In the genomic region with DNA sequence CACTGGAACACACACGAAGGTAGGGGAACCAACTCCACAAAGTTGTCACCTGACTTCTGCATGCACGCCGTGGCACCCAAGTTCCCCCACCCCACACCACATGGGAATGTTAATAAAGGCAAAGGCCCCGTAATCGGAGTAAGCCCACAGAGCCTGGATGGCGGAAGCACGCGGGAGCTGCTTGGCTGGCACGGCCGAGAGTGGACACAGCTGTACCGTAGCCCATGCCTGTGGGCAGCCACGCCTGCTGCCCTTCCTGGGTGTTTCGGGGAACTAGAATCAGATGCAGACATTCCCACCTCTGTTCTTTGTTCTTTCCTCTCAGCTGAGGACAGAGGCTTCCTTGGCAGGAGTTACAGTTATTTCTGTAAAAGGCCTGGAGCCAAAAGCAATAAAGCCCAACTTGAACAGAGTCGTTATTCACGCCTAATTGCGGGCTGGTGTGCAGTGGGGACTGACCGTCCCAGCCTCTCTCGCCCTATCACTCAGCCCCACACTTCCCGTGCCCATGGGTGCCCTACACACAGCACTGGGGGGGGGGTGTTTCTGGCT, we compare ENCODE assay signal across 9 mouse cellular contexts. TPM values are rescaled to one million over a fixed set of nuclear protein-coding genes. Genes with fewer than 3 reads are reported as not detected.
A peak's percentile ranks its signal among the peaks of the same experiment; 100 is the strongest.
DNase-seq lines count a peak whose midpoint lies in the region; ATAC-seq and TF ChIP-seq lines count a peak whose summit lies in the region.
"Had no signal": no experiment of that assay in that cellular context is flagged by ENCODE, and none has a peak within 500 bp of the region (broad histone marks: within the 10 kb centered on the region; RNA-seq: fewer than 3 reads in every experiment).

No protein-coding gene starts in this region.

- peak; percentile 40 for DNase-seq in liver, adult 2 months (ENCODE audit: extremely low read depth, low read depth, low spot score)
- peak; percentile 31 for DNase-seq in embryonic facial prominence, embryonic 10.5 days (ENCODE audit: low spot score)
- peak; percentile 59 to 66 for DNase-seq in heart, postnatal 10 days
- peak; percentile 77 for DNase-seq in layer of hippocampus, adult 9-11 months
- DNase-seq in urinary bladder, adult 2 months (ENCODE audit: low spot score), result no peak
- DNase-seq in liver, postnatal 0 days, result no peak

- no peak overlapping the region for H3K27ac ChIP-seq in liver, adult 2 months (replicated peaks; ENCODE audit: insufficient read depth, low read depth, low read length)
- H3K27ac ChIP-seq in liver, embryonic 12.5 days, result no peak overlapping the region
- peak overlapping the region; percentile 31 for H3K27ac ChIP-seq in embryonic facial prominence, embryonic 10.5 days (replicated peaks)
- H3K27ac ChIP-seq in neural tube, embryonic 15.5 days (replicated peaks), result peak overlapping the region; percentile 83
- no peak overlapping the region for H3K27ac ChIP-seq in liver, postnatal 0 days (ENCODE audit: low read depth)
- H3K27ac ChIP-seq: liver, embryonic 14.5 days had no signal

- no peaks in the 10 kb centered on the region for H3K9me3 ChIP-seq in liver, embryonic 12.5 days (replicated peaks)
- no peaks in the 10 kb centered on the region for H3K9me3 ChIP-seq in embryonic facial prominence, embryonic 10.5 days
- H3K9me3 ChIP-seq in neural tube, embryonic 15.5 days (replicated peaks), result no peaks in the 10 kb centered on the region
- H3K9me3 ChIP-seq in liver, postnatal 0 days (ENCODE audit: low read length), result no peaks in the 10 kb centered on the region

- no peaks in the 10 kb centered on the region for H3K4me1 ChIP-seq in liver, adult 2 months (ENCODE audit: control insufficient read depth, insufficient read depth, low read length)
- no peaks in the 10 kb centered on the region for H3K4me1 ChIP-seq in liver, embryonic 12.5 days
- peaks cover 74% of the 10 kb centered on the region for H3K4me1 ChIP-seq in embryonic facial prominence, embryonic 10.5 days
- H3K4me1 ChIP-seq in neural tube, embryonic 15.5 days, result peaks cover 53% of the 10 kb centered on the region
- no peaks in the 10 kb centered on the region for H3K4me1 ChIP-seq in liver, postnatal 0 days (ENCODE audit: insufficient read depth)

- TF ChIP-seq EP300 in liver, postnatal 0 days (IDR thresholded peaks at IDR 0.05; ENCODE audit: low read depth), result no peak

- no peak for ATAC-seq in liver, embryonic 12.5 days
- ATAC-seq in neural tube, embryonic 15.5 days (ENCODE audit: low FRiP score), result peak; percentile 83
- ATAC-seq in liver, postnatal 0 days, result no peak

- no peak for TF ChIP-seq POLR2A in liver, adult 2 months (IDR thresholded peaks at IDR 0.05; ENCODE audit: extremely low read depth, insufficient read depth, low read length)

- WGBS in liver, adult 2 months, result 74% methylated on average over 19 of the region's 19 CpGs
- WGBS in liver, embryonic 12.5 days (ENCODE audit: insufficient replicate concordance), result 63% methylated on average over 19 of the region's 19 CpGs
- WGBS in embryonic facial prominence, embryonic 10.5 days, result 48% methylated on average over 19 of the region's 19 CpGs
- WGBS in neural tube, embryonic 15.5 days, result 16% methylated on average over 19 of the region's 19 CpGs
- WGBS in liver, postnatal 0 days (ENCODE audit: insufficient replicate concordance), result 66% methylated on average over 19 of the region's 19 CpGs

- intact Hi-C loops in heart, postnatal 10 days (cut with DNase I), result no loop called here

- H3K27me3 ChIP-seq in liver, adult 2 months (ENCODE audit: control insufficient read depth, insufficient read depth, low read length), result no peaks in the 10 kb centered on the region
- peaks cover 6% of the 10 kb centered on the region; the same call in 1 of the 2 replicates for H3K27me3 ChIP-seq in liver, embryonic 12.5 days (replicated peaks)
- no peaks in the 10 kb centered on the region for H3K27me3 ChIP-seq in embryonic facial prominence, embryonic 10.5 days (replicated peaks; ENCODE audit: low read depth, poor library complexity, severe bottlenecking)
- H3K27me3 ChIP-seq in neural tube, embryonic 15.5 days (replicated peaks), result no peaks in the 10 kb centered on the region
- no peaks in the 10 kb centered on the region for H3K27me3 ChIP-seq in liver, postnatal 0 days (ENCODE audit: insufficient read depth, low read length)

- no peaks in the 10 kb centered on the region for H3K79me2 ChIP-seq in liver, adult 2 months (ENCODE audit: control insufficient read depth, insufficient read depth, low read length)

- TF ChIP-seq CTCF in liver, adult 2 months (IDR thresholded peaks at IDR 0.05; ENCODE audit: low read depth, low read length), result no peak
- TF ChIP-seq CTCF in liver, postnatal 0 days (IDR thresholded peaks at IDR 0.05; ENCODE audit: low read depth), result no peak

- H3K4me3 ChIP-seq in liver, adult 2 months (ENCODE audit: insufficient read depth, low read depth, low read length), result no peak overlapping the region
- no peak overlapping the region for H3K4me3 ChIP-seq in liver, embryonic 12.5 days
- H3K4me3 ChIP-seq in embryonic facial prominence, embryonic 10.5 days, result no peak overlapping the region
- no peak overlapping the region for H3K4me3 ChIP-seq in neural tube, embryonic 15.5 days (replicated peaks)
- no peak overlapping the region for H3K4me3 ChIP-seq in liver, postnatal 0 days (ENCODE audit: low read depth, low read length)

- no peaks in the 10 kb centered on the region for H3K36me3 ChIP-seq in liver, adult 2 months (ENCODE audit: control insufficient read depth, insufficient read depth, low read length)
- no peaks in the 10 kb centered on the region for H3K36me3 ChIP-seq in liver, embryonic 12.5 days
- H3K36me3 ChIP-seq in embryonic facial prominence, embryonic 10.5 days (replicated peaks), result peaks cover 81% of the 10 kb centered on the region
- no peaks in the 10 kb centered on the region for H3K36me3 ChIP-seq in neural tube, embryonic 15.5 days
- no peaks in the 10 kb centered on the region for H3K36me3 ChIP-seq in liver, postnatal 0 days (replicated peaks; ENCODE audit: insufficient read depth, low read length)

- H3K4me2 ChIP-seq in liver, embryonic 12.5 days, result no peak overlapping the region
- peak overlapping the region; percentile 39 for H3K4me2 ChIP-seq in neural tube, embryonic 15.5 days
- H3K4me2 ChIP-seq in liver, postnatal 0 days (ENCODE audit: low read depth, low read length), result no peak overlapping the region

- H3K9ac ChIP-seq in liver, adult 2 months (ENCODE audit: low read depth, low read length), result no peak overlapping the region
- no peak overlapping the region for H3K9ac ChIP-seq in liver, embryonic 12.5 days
- 0 out of 2 replicates have a peak overlapping the region, but pooled peaks have one; percentile 14 for H3K9ac ChIP-seq in neural tube, embryonic 15.5 days (replicated peaks)
- no peak overlapping the region for H3K9ac ChIP-seq in liver, postnatal 0 days (replicated peaks)
- H3K9ac ChIP-seq: liver, embryonic 14.5 days had no signal

RNA-seq across cellular contexts. Expression of a gene that starts 12.8 kb away (rescaled TPM):
- total RNA-seq in liver, adult 2 months (2014; rRNA removed), result 7.8 and 9.9 TPM in 2 replicates
- 16.1 and 21.9 TPM in 2 replicates for polyA plus RNA-seq in liver, adult 2 months (2012; rRNA removed)
- polyA plus RNA-seq in liver, embryonic 12.5 days (2016; fragmentation: Nextera tagmentation; extraction: Ambion mirVana), result 7.5 and 11.8 TPM in 2 replicates
- 115 and 131 TPM in 2 replicates for polyA plus RNA-seq in embryonic facial prominence, embryonic 10.5 days (2016; fragmentation: Nextera tagmentation; extraction: Ambion mirVana)
- total RNA-seq in heart, postnatal 10 days (2021), result 10 to 100 TPM; 84.5 to 88.7 TPM
- 118 and 123 TPM in 2 replicates for polyA plus RNA-seq in neural tube, embryonic 15.5 days (2015; fragmentation: Nextera tagmentation; extraction: Ambion mirVana)
- 78.8 and 93.4 TPM in 2 replicates for polyA plus RNA-seq in urinary bladder, adult 2 months (2012; rRNA removed)
- 1.6 and 1.8 TPM in 2 replicates for polyA plus RNA-seq in liver, postnatal 0 days (2015; fragmentation: Nextera tagmentation; extraction: Ambion mirVana)

Comparison
In these comparisons a context has a peak if more than half of its experiments do, and no peak if none do; other contexts are left out.
1. DNase-seq: peak in liver, adult 2 months (single experiment), embryonic facial prominence, embryonic 10.5 days (single experiment), heart, postnatal 10 days (2 of 2) and layer of hippocampus, adult 9-11 months (single experiment); none in urinary bladder, adult 2 months (single experiment) and liver, postnatal 0 days (single experiment).
2. H3K27ac ChIP-seq: peak in embryonic facial prominence, embryonic 10.5 days (single experiment) and neural tube, embryonic 15.5 days (single experiment); none in liver, adult 2 months (single experiment), liver, embryonic 12.5 days (single experiment) and liver, postnatal 0 days (single experiment).